Mouse (Mus musculus) limb, embryonic 11.5 days (tissue): ENCODE data around the gene Wdr47. TPM values are rescaled to one million over a fixed set of nuclear protein-coding genes. Genes with fewer than 3 reads are reported as not detected.

Experiments
- ATAC-seq: fragments of 200-750 bp; cut with Nextera tagmentation; 2 replicates; pipeline ENCODE4 v1.8.0; 2017; ENCODE audit warnings: low read depth; ENCODE audit not compliant: insufficient number of reproducible peaks, low FRiP score, low TSS enrichment
- DNase-seq: peaks from one replicate; pipeline ENCODE4 v3.0.0-alpha.2; 2015; ENCODE audit warnings: low spot score
- H3K27ac ChIP-seq: fragments of 300-500 bp; sonication (generic); replicated peaks from 2 replicates; pipeline ENCODE4 v1.5.1; 2014; ENCODE audit warnings: low read depth, mild to moderate bottlenecking, low read length
- H3K27me3 ChIP-seq: fragments of 300-500 bp; sonication (generic); 2 replicates; pipeline ENCODE4 v1.6.1; 2014; ENCODE audit warnings: mild to moderate bottlenecking, low read length, mixed read lengths; ENCODE audit not compliant: control insufficient read depth, insufficient read depth
- H3K36me3 ChIP-seq: fragments of 300-500 bp; sonication (generic); 2 replicates; pipeline ENCODE4 v1.6.1; 2014; ENCODE audit warnings: mild to moderate bottlenecking, low read length, moderate library complexity, mixed read lengths; ENCODE audit not compliant: control insufficient read depth, insufficient read depth
- H3K4me1 ChIP-seq: fragments of 300-500 bp; sonication (generic); 2 replicates; pipeline ENCODE4 v1.6.1; 2014; ENCODE audit warnings: low read length, mixed read lengths; ENCODE audit not compliant: control insufficient read depth, insufficient read depth
- H3K4me2 ChIP-seq: fragments of 300-500 bp; sonication (generic); 2 replicates; pipeline ENCODE4 v1.6.1; 2014; ENCODE audit warnings: low read depth, mild to moderate bottlenecking, moderate library complexity; ENCODE audit not compliant: severe bottlenecking
- H3K4me3 ChIP-seq: fragments of 300-500 bp; sonication (generic); 2 replicates; pipeline ENCODE4 v1.5.1; 2014; ENCODE audit warnings: low read depth, low read length
- H3K9ac ChIP-seq: fragments of 300-500 bp; sonication (generic); 2 replicates; pipeline ENCODE4 v1.6.1; 2014; ENCODE audit warnings: mild to moderate bottlenecking, low read length
- H3K9me3 ChIP-seq: fragments of 300-500 bp; sonication (generic); 2 replicates; pipeline ENCODE4 v1.6.1; 2016; ENCODE audit warnings: low read length; ENCODE audit not compliant: control insufficient read depth
- WGBS: fragments of 180-500 bp; shearing (Covaris S2); extraction: QIAGEN DNeasy Blood & Tissue Kit; methylation state at CpG from one replicate; pipeline ENCODE4 v1.1.7; 2014; 5-methylcytosine and 5-hydroxymethylcytosine counted together
- polyA plus RNA-seq: library from polyadenylated mRNA; unstranded; fragments of >200 nt; fragmentation: Nextera tagmentation; extraction: Ambion mirVana; gene quantifications from 2 replicates; pipeline ENCODE4 v1.2.1, GENCODE M21; 2014

Wdr47 gene
- polyA plus RNA-seq, 1 experiment from 2014 or later = 9.3 TPM

DNA sequence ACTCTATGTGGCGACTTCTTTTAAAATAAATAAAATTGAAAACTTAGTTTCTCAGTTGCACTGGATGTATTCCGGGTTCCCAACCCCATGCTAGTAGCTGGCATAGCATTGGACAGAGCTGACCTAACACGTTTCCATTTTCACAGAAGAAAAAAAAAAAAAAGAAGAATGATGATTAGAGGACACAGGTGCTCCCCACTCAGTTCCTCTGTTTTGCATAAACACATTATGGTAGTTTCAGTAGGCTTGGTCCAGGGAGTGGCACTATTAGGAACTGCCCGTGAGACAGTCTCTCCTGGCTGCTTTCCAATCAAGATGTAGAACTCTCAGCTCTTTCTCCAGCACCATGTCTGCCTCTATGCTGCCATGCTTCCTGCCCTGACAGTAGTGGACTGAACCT is 6.5 kb upstream of the Wdr47 start:
- Histone ChIP-seq H3K36me3 (no peaks in the 10 kb centered on the region), H3K4me2 (no peak overlapping the region), H3K4me1 (no peaks in the 10 kb centered on the region), H3K9ac (no peak overlapping the region), H3K27me3 (no peaks in the 10 kb centered on the region), H3K9me3 (no peaks in the 10 kb centered on the region), H3K4me3 (no peak overlapping the region), H3K27ac (no peak overlapping the region)
- WGBS = 77% methylated on average over 4 of the region's 4 CpGs
- no peak for DNase-seq
- no peak for ATAC-seq

GRCm38 (mm10) chr3:108588446-108588845 is 2.6 kb upstream of the Wdr47 start:
- Histone ChIP-seq H3K4me2 (no peak overlapping the region), H3K27me3 (no peaks in the 10 kb centered on the region), H3K27ac (no peak overlapping the region), H3K9me3 (no peaks in the 10 kb centered on the region), H3K36me3 (no peaks in the 10 kb centered on the region), H3K4me1 (no peaks in the 10 kb centered on the region), H3K9ac (no peak overlapping the region), H3K4me3 (no peak overlapping the region)
- no peak for ATAC-seq
- 46% methylated on average over 2 of the region's 2 CpGs for WGBS
- DNase-seq = no peak

GRCm38 (mm10) chr3:108591530-108592522 is 747 bp downstream of the Wdr47 start:
- peak overlapping the region; percentile 98 for H3K4me2 ChIP-seq
- H3K36me3 ChIP-seq = no peaks in the 10 kb centered on the region
- ATAC-seq = peak; percentile 85
- no peaks in the 10 kb centered on the region for H3K27me3 ChIP-seq
- H3K27ac ChIP-seq = 0 out of 2 replicates have a peak overlapping the region, but pooled peaks have one; percentile 42
- peak overlapping the region; percentile 90 for H3K4me3 ChIP-seq
- WGBS = under 1% methylated on average over 59 of the region's 61 CpGs
- H3K4me1 ChIP-seq = no peaks in the 10 kb centered on the region
- H3K9me3 ChIP-seq = no peaks in the 10 kb centered on the region
- peak overlapping the region; percentile 63 for H3K9ac ChIP-seq
- peak; percentile 26 for DNase-seq

GRCm38 (mm10) chr3:108608906-108609305 is 17.8 kb downstream of the Wdr47 start:
- Histone ChIP-seq H3K4me1 (no peaks in the 10 kb centered on the region), H3K36me3 (no peaks in the 10 kb centered on the region), H3K4me3 (no peak overlapping the region), H3K27ac (no peak overlapping the region), H3K9me3 (no peaks in the 10 kb centered on the region), H3K27me3 (no peaks in the 10 kb centered on the region), H3K4me2 (no peak overlapping the region), H3K9ac (no peak overlapping the region)
- no peak for DNase-seq
- WGBS = 71% methylated on average over 3 of the region's 3 CpGs
- ATAC-seq = no peak

- Histone ChIP-seq H3K36me3 (no peaks in the 10 kb centered on the region), H3K27ac (no peak overlapping the region), H3K9ac (no peak overlapping the region), H3K4me3 (no peak overlapping the region), H3K9me3 (no peaks in the 10 kb centered on the region), H3K27me3 (no peaks in the 10 kb centered on the region), H3K4me2 (no peak overlapping the region), H3K4me1 (no peaks in the 10 kb centered on the region)
- 92% methylated on average over 5 of the region's 5 CpGs for WGBS
- DNase-seq = no peak
- ATAC-seq = no peak
Observed at GRCm38 (mm10) chr3:108634761-108635160, 43.7 kb downstream of the Wdr47 start.

- H3K27ac ChIP-seq = no peak overlapping the region
- no peaks in the 10 kb centered on the region for H3K27me3 ChIP-seq
- WGBS = 70% methylated on average over 4 of the region's 4 CpGs
- H3K4me3 ChIP-seq = no peak overlapping the region
- no peak overlapping the region for H3K9ac ChIP-seq
- H3K4me1 ChIP-seq = no peaks in the 10 kb centered on the region
- H3K36me3 ChIP-seq = no peaks in the 10 kb centered on the region
- H3K9me3 ChIP-seq = no peaks in the 10 kb centered on the region
- no peak overlapping the region for H3K4me2 ChIP-seq
- ATAC-seq (no peak), DNase-seq (no peak)
Observed at GRCm38 (mm10) chr3:108639412-108639811, 48.3 kb downstream of the Wdr47 start.

GRCm38 (mm10) chr3:108640998-108641397 is 49.9 kb downstream of the Wdr47 start:
- WGBS = 84% methylated on average over 4 of the region's 4 CpGs
- no peak overlapping the region for H3K27ac ChIP-seq
- H3K9me3 ChIP-seq = no peaks in the 10 kb centered on the region
- no peak overlapping the region for H3K4me3 ChIP-seq
- no peak overlapping the region for H3K9ac ChIP-seq
- H3K27me3 ChIP-seq = no peaks in the 10 kb centered on the region
- DNase-seq (no peak), ATAC-seq (no peak)
- no peaks in the 10 kb centered on the region; the same call in 1 of the 2 replicates for H3K36me3 ChIP-seq
- H3K4me1 ChIP-seq = no peaks in the 10 kb centered on the region
- H3K4me2 ChIP-seq = no peak overlapping the region

GRCm38 (mm10) chr3:108644856-108645255 is 53.8 kb downstream of the Wdr47 start:
- Histone ChIP-seq H3K9ac (no peak overlapping the region), H3K4me3 (no peak overlapping the region), H3K27me3 (no peaks in the 10 kb centered on the region), H3K36me3 (no peaks in the 10 kb centered on the region; the same call in 1 of the 2 replicates), H3K4me1 (no peaks in the 10 kb centered on the region), H3K9me3 (no peaks in the 10 kb centered on the region), H3K27ac (no peak overlapping the region), H3K4me2 (no peak overlapping the region)
- no peak for DNase-seq
- ATAC-seq = no peak
- 89% methylated on average over 3 of the region's 3 CpGs for WGBS
